14 mouse cellular contexts compared by ENCODE assay signal in the genomic region with DNA sequence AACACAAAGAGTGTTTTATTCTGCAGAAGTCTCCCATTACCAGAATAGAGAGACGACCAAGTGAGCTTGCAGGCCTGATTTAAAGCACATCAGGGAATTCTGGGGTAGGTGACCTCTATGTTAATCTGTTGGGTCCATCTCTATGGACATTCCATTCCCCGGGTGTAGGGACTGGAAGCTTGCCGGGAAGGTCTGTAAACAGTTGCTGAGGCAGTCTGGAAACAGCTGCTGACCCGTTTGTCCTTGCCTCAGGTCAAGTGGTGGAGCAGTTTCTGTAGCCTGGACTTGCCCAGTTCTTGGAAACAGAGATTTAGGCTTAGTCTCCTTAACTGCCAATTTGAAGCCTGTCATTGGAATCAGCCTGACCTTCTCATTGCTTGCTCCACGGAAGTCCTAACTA. TPM values are rescaled to one million over a fixed set of nuclear protein-coding genes. Genes with fewer than 3 reads are reported as not detected.
DNase-seq lines count a peak whose midpoint lies in the region; ATAC-seq and TF ChIP-seq lines count a peak whose summit lies in the region.
"Had no signal": no experiment of that assay in that cellular context is flagged by ENCODE, and none has a peak within 500 bp of the region (broad histone marks: within the 10 kb centered on the region; RNA-seq: fewer than 3 reads in every experiment).

No protein-coding gene starts in this region.

- H3K4me1 ChIP-seq in kidney, embryonic 16.5 days (ENCODE audit: insufficient read depth, low read length): 0 out of 2 replicates have a peak, but pooled peaks cover 4% of the 10 kb centered on the region
- peaks cover 16% of the 10 kb centered on the region for H3K4me1 ChIP-seq in ES-Bruce4 (ENCODE audit: control insufficient read depth, insufficient read depth, low read length)
- H3K4me1 ChIP-seq in forebrain, embryonic 15.5 days: peaks cover 15% of the 10 kb centered on the region
- H3K4me1 ChIP-seq in intestine, postnatal 0 days (replicated peaks; ENCODE audit: control insufficient read depth, insufficient read depth, low read length): no peaks in the 10 kb centered on the region
- H3K4me1 ChIP-seq in cerebellum, adult 2 months (ENCODE audit: control insufficient read depth, insufficient read depth, low read length): no peaks in the 10 kb centered on the region
- H3K4me1 ChIP-seq: stomach, embryonic 15.5 days had no signal

- no peak overlapping the region for H3K4me3 ChIP-seq in kidney, embryonic 16.5 days (ENCODE audit: low read length)
- no peak overlapping the region for H3K4me3 ChIP-seq in ES-Bruce4 (ENCODE audit: low read depth, low read length)
- no peak overlapping the region for H3K4me3 ChIP-seq in forebrain, embryonic 15.5 days
- H3K4me3 ChIP-seq in intestine, postnatal 0 days (ENCODE audit: low read depth, low read length): no peak overlapping the region
- no peak overlapping the region for H3K4me3 ChIP-seq in cerebellum, adult 2 months (replicated peaks; ENCODE audit: insufficient read depth, low read depth, low read length)
- H3K4me3 ChIP-seq: heart, embryonic 13.5 days; limb, embryonic 15.5 days; midbrain, embryonic 15.5 days; stomach, embryonic 15.5 days had no signal

- H3K27ac ChIP-seq in kidney, embryonic 16.5 days (ENCODE audit: low read length): no peak overlapping the region
- peak overlapping the region; percentile 100 for H3K27ac ChIP-seq in ES-Bruce4 (ENCODE audit: insufficient read depth, low read length)
- H3K27ac ChIP-seq in forebrain, embryonic 15.5 days (replicated peaks): no peak overlapping the region
- H3K27ac ChIP-seq in intestine, postnatal 0 days (ENCODE audit: low read depth, low read length): no peak overlapping the region
- no peak overlapping the region for H3K27ac ChIP-seq in cerebellum, adult 2 months (ENCODE audit: insufficient read depth, low read length)
- H3K27ac ChIP-seq: heart, embryonic 13.5 days; limb, embryonic 15.5 days; midbrain, embryonic 15.5 days; stomach, embryonic 15.5 days had no signal

- no peak overlapping the region for H3K9ac ChIP-seq in kidney, embryonic 16.5 days (replicated peaks; ENCODE audit: low read length)
- H3K9ac ChIP-seq in ES-Bruce4 (ENCODE audit: low read depth, poor library complexity, severe bottlenecking): peak overlapping the region; percentile 78
- H3K9ac ChIP-seq in forebrain, embryonic 15.5 days (replicated peaks): no peak overlapping the region
- H3K9ac ChIP-seq in intestine, postnatal 0 days (ENCODE audit: low read depth, low read length): no peak overlapping the region
- H3K9ac ChIP-seq: heart, embryonic 13.5 days; limb, embryonic 15.5 days; midbrain, embryonic 15.5 days; stomach, embryonic 15.5 days had no signal

- WGBS in kidney, embryonic 16.5 days: 15% methylated on average over 5 of the region's 5 CpGs
- WGBS in forebrain, embryonic 15.5 days: 29% methylated on average over 5 of the region's 5 CpGs
- 17% methylated on average over 5 of the region's 5 CpGs for WGBS in intestine, postnatal 0 days
- WGBS in cerebellum, adult 2 months: 25% methylated on average over 5 of the region's 5 CpGs

- no peaks in the 10 kb centered on the region for H3K9me3 ChIP-seq in kidney, embryonic 16.5 days (ENCODE audit: low read length)
- no peaks in the 10 kb centered on the region for H3K9me3 ChIP-seq in ES-Bruce4 (replicated peaks; ENCODE audit: control insufficient read depth, insufficient read depth, low read length, poor library complexity, severe bottlenecking)
- no peaks in the 10 kb centered on the region for H3K9me3 ChIP-seq in forebrain, embryonic 15.5 days
- H3K9me3 ChIP-seq in intestine, postnatal 0 days (ENCODE audit: control insufficient read depth): no peaks in the 10 kb centered on the region
- H3K9me3 ChIP-seq: heart, embryonic 13.5 days; limb, embryonic 15.5 days; midbrain, embryonic 15.5 days; stomach, embryonic 15.5 days had no signal

- TF ChIP-seq POLR2A in ES-Bruce4 (IDR thresholded peaks at IDR 0.05; ENCODE audit: insufficient read depth, low read length): no peak
- no peak for TF ChIP-seq POLR2A in cerebellum, adult 2 months (IDR thresholded peaks at IDR 0.05; ENCODE audit: borderline replicate concordance, insufficient read depth, low read length)

- H3K4me2 ChIP-seq in kidney, embryonic 16.5 days (replicated peaks; ENCODE audit: low read depth, low read length): no peak overlapping the region
- no peak overlapping the region for H3K4me2 ChIP-seq in forebrain, embryonic 15.5 days (replicated peaks)
- H3K4me2 ChIP-seq in intestine, postnatal 0 days (replicated peaks; ENCODE audit: low read depth): no peak overlapping the region
- H3K4me2 ChIP-seq: heart, embryonic 13.5 days; limb, embryonic 15.5 days; stomach, embryonic 15.5 days had no signal

- ATAC-seq in kidney, embryonic 16.5 days (ENCODE audit: low FRiP score, low TSS enrichment): no peak
- ATAC-seq in forebrain, embryonic 15.5 days (replicated peaks): no peak
- no peak for ATAC-seq in intestine, postnatal 0 days
- ATAC-seq: CD4-positive, CD25-positive, alpha-beta regulatory T cell, adult 4 months had no signal

- no peak for TF ChIP-seq CTCF in ES-Bruce4 (IDR thresholded peaks at IDR 0.05; ENCODE audit: low read depth, low read length)
- no peak for TF ChIP-seq CTCF in intestine, postnatal 0 days (IDR thresholded peaks at IDR 0.05; ENCODE audit: low read depth)
- no peak for TF ChIP-seq CTCF in cerebellum, adult 2 months (IDR thresholded peaks at IDR 0.05; ENCODE audit: borderline replicate concordance, insufficient read depth, low read depth, low read length)

- no peaks in the 10 kb centered on the region for H3K27me3 ChIP-seq in kidney, embryonic 16.5 days (ENCODE audit: insufficient read depth, low read length)
- no peaks in the 10 kb centered on the region for H3K27me3 ChIP-seq in ES-Bruce4 (ENCODE audit: control insufficient read depth, insufficient read depth, low read length, poor library complexity, severe bottlenecking)
- H3K27me3 ChIP-seq in forebrain, embryonic 15.5 days: no peaks in the 10 kb centered on the region
- no peaks in the 10 kb centered on the region for H3K27me3 ChIP-seq in intestine, postnatal 0 days (replicated peaks; ENCODE audit: control insufficient read depth, insufficient read depth, low read length)
- H3K27me3 ChIP-seq in cerebellum, adult 2 months (ENCODE audit: control insufficient read depth, insufficient read depth, low read length): no peaks in the 10 kb centered on the region
- H3K27me3 ChIP-seq: heart, embryonic 13.5 days; limb, embryonic 15.5 days; midbrain, embryonic 15.5 days; stomach, embryonic 15.5 days had no signal

- peak; percentile 100 for TF ChIP-seq EP300 in ES-Bruce4 (IDR thresholded peaks at IDR 0.05; ENCODE audit: insufficient read depth, low read depth, low read length)

- peaks cover 4% of the 10 kb centered on the region; the same call in 1 of the 2 replicates for H3K36me3 ChIP-seq in kidney, embryonic 16.5 days (ENCODE audit: insufficient read depth, low read length)
- H3K36me3 ChIP-seq in ES-Bruce4 (ENCODE audit: control insufficient read depth, insufficient read depth, low read length, poor library complexity, severe bottlenecking): peaks cover 21% of the 10 kb centered on the region
- H3K36me3 ChIP-seq in forebrain, embryonic 15.5 days: peaks cover 12% of the 10 kb centered on the region
- H3K36me3 ChIP-seq in intestine, postnatal 0 days (ENCODE audit: control insufficient read depth, insufficient read depth): no peaks in the 10 kb centered on the region
- H3K36me3 ChIP-seq: stomach, embryonic 15.5 days had no signal

- peak; percentile 46 for DNase-seq in kidney, adult 11 months
- DNase-seq in gastrocnemius, postnatal 25 days: peak; percentile 50
- DNase-seq in lung, postnatal 14 days: peak; percentile 50
- no peak for DNase-seq in cerebellum, adult 2 months

RNA-seq across cellular contexts. Expression of a gene that starts 8.2 kb away (rescaled TPM):
- polyA plus RNA-seq in kidney, embryonic 16.5 days (2015; fragmentation: Nextera tagmentation; extraction: Ambion mirVana): not detected in 2 replicates
- polyA plus RNA-seq in ES-Bruce4 (2011; ENCODE audit: insufficient read depth, insufficient read length, low read depth, missing spikeins): 0.22 TPM in 1 of 2 replicates, not detected in the other
- not detected for total RNA-seq in gastrocnemius, postnatal 25 days (2021)
- not detected in 2 replicates for polyA plus RNA-seq in forebrain, embryonic 15.5 days (2015; fragmentation: Nextera tagmentation; extraction: Ambion mirVana)
- not detected in 2 replicates for polyA plus RNA-seq in intestine, postnatal 0 days (2015; fragmentation: Nextera tagmentation; extraction: Ambion mirVana)
- not detected in 2 replicates for polyA plus RNA-seq in cerebellum, adult 2 months (2012; rRNA removed)
- total RNA-seq: layer of hippocampus, adult 18-20 months had no signal
- polyA plus RNA-seq: heart, embryonic 13.5 days; limb, embryonic 15.5 days; midbrain, embryonic 15.5 days; stomach, embryonic 15.5 days had no signal

RNA-seq across cellular contexts. Expression of a gene that starts 18.0 kb away (rescaled TPM):
- not detected in 2 replicates for polyA plus RNA-seq in kidney, embryonic 16.5 days (2015; fragmentation: Nextera tagmentation; extraction: Ambion mirVana)
- not detected in 2 replicates for polyA plus RNA-seq in ES-Bruce4 (2011; ENCODE audit: insufficient read depth, insufficient read length, low read depth, missing spikeins)
- total RNA-seq in gastrocnemius, postnatal 25 days (2021): not detected
- polyA plus RNA-seq in forebrain, embryonic 15.5 days (2015; fragmentation: Nextera tagmentation; extraction: Ambion mirVana): not detected in 2 replicates
- polyA plus RNA-seq in intestine, postnatal 0 days (2015; fragmentation: Nextera tagmentation; extraction: Ambion mirVana): not detected in 2 replicates
- not detected in 2 replicates for polyA plus RNA-seq in cerebellum, adult 2 months (2012; rRNA removed)
- total RNA-seq: layer of hippocampus, adult 18-20 months had no signal
- polyA plus RNA-seq: CD4-positive, CD25-positive, alpha-beta regulatory T cell, adult 4 months; heart, embryonic 13.5 days; limb, embryonic 15.5 days; midbrain, embryonic 15.5 days; stomach, embryonic 15.5 days had no signal

RNA-seq across cellular contexts. Expression of a gene that starts 34.4 kb away (rescaled TPM):
- 5.6 and 7.7 TPM in 2 replicates for polyA plus RNA-seq in kidney, embryonic 16.5 days (2015; fragmentation: Nextera tagmentation; extraction: Ambion mirVana)
- polyA plus RNA-seq in ES-Bruce4 (2011; ENCODE audit: insufficient read depth, insufficient read length, low read depth, missing spikeins): 163 and 180 TPM in 2 replicates
- 10 to 100 TPM in 1 of 2 experiments, 1 to 10 TPM in 1; 8.8 to 11.0 TPM for total RNA-seq in gastrocnemius, postnatal 25 days (2021)
- 50.9 and 53.1 TPM in 2 replicates for polyA plus RNA-seq in forebrain, embryonic 15.5 days (2015; fragmentation: Nextera tagmentation; extraction: Ambion mirVana)
- 4.1 and 4.4 TPM in 2 replicates for polyA plus RNA-seq in intestine, postnatal 0 days (2015; fragmentation: Nextera tagmentation; extraction: Ambion mirVana)
- polyA plus RNA-seq in cerebellum, adult 2 months (2012; rRNA removed): 403 and 405 TPM in 2 replicates

RNA-seq across cellular contexts. Expression of a gene that starts 39.8 kb away (rescaled TPM):
- not detected in 2 replicates for polyA plus RNA-seq in kidney, embryonic 16.5 days (2015; fragmentation: Nextera tagmentation; extraction: Ambion mirVana)
- not detected in 2 replicates for polyA plus RNA-seq in ES-Bruce4 (2011; ENCODE audit: insufficient read depth, insufficient read length, low read depth, missing spikeins)
- not detected for total RNA-seq in gastrocnemius, postnatal 25 days (2021)
- polyA plus RNA-seq in forebrain, embryonic 15.5 days (2015; fragmentation: Nextera tagmentation; extraction: Ambion mirVana): not detected in 2 replicates
- polyA plus RNA-seq in intestine, postnatal 0 days (2015; fragmentation: Nextera tagmentation; extraction: Ambion mirVana): not detected in 2 replicates
- not detected in 2 replicates for polyA plus RNA-seq in cerebellum, adult 2 months (2012; rRNA removed)
- total RNA-seq: layer of hippocampus, adult 18-20 months had no signal
- polyA plus RNA-seq: CD4-positive, CD25-positive, alpha-beta regulatory T cell, adult 4 months; heart, embryonic 13.5 days; limb, embryonic 15.5 days; midbrain, embryonic 15.5 days; stomach, embryonic 15.5 days had no signal

RNA-seq across cellular contexts. Expression of a gene that starts 56.9 kb away (rescaled TPM):
- 0.09 and 0.13 TPM in 2 replicates for polyA plus RNA-seq in kidney, embryonic 16.5 days (2015; fragmentation: Nextera tagmentation; extraction: Ambion mirVana)
- not detected in 2 replicates for polyA plus RNA-seq in ES-Bruce4 (2011; ENCODE audit: insufficient read depth, insufficient read length, low read depth, missing spikeins)
- not detected for total RNA-seq in gastrocnemius, postnatal 25 days (2021)
- polyA plus RNA-seq in forebrain, embryonic 15.5 days (2015; fragmentation: Nextera tagmentation; extraction: Ambion mirVana): 1.9 and 2.4 TPM in 2 replicates
- polyA plus RNA-seq in intestine, postnatal 0 days (2015; fragmentation: Nextera tagmentation; extraction: Ambion mirVana): not detected in 2 replicates
- polyA plus RNA-seq in cerebellum, adult 2 months (2012; rRNA removed): 145 and 178 TPM in 2 replicates
- polyA plus RNA-seq: CD4-positive, CD25-positive, alpha-beta regulatory T cell, adult 4 months; heart, embryonic 13.5 days; limb, embryonic 15.5 days had no signal

Comparison
In these comparisons a context has a peak if more than half of its experiments do, and no peak if none do; other contexts are left out.
1. DNase-seq: peak in kidney, adult 11 months (single experiment), gastrocnemius, postnatal 25 days (single experiment) and lung, postnatal 14 days (single experiment); none in cerebellum, adult 2 months (0 of 2).